Mouse (Mus musculus) cortical plate, adult 2 months (tissue): ENCODE data around the gene Tdg.
A peak's percentile ranks its signal among the peaks of the same experiment; 100 is the strongest.

Experiments used
- CTCF ChIP-seq: fragments of 200-500 bp; IDR thresholded peaks from 2 replicates; pipeline ENCODE4 v1.5.1; 2011; ENCODE audit warnings: mild to moderate bottlenecking, control low read depth, low read length; ENCODE audit not compliant: insufficient read depth; ENCODE audit errors: extremely low read depth
- POLR2A ChIP-seq: fragments of 200-500 bp; IDR thresholded peaks from 2 replicates; pipeline ENCODE4 v1.6.1; 2011; ENCODE audit warnings: mild to moderate bottlenecking, low read length, control low read depth; ENCODE audit not compliant: insufficient read depth; ENCODE audit errors: extremely low read depth

DNA sequence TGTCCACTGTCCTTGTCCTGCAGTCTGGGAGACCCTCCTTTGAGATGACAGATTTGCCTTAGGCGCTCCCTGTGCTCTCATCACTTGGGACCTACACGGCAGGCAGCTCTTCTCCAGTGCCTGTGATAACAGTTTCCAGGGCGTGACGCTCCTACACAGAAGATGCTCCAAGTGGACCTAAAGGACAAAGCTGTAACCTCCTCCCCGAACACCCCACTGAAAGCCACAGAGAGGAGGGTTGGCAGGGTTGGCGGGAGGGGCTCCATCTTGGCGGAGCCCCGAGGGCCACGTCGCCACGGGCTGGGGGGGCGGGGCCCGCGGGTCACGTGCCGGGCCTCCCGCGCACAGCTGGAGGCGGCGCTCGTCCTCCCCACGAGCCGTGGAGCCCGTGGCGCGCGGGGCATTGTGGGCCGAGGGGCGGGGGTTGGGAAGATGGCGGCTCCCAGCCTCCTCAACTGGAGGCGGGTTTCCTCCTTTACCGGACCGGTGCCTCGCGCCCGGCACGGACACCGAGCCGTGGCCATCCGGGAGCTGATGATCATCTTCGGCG is 69.2 kb downstream of the Tdg start:
- TF ChIP-seq CTCF (no peak), POLR2A (peak; percentile 32; the same call in 1 of the 2 replicates)
